Mouse (Mus musculus): ENCODE results near the gene Gm17067. TPM values are rescaled to one million over a fixed set of nuclear protein-coding genes. Genes with fewer than 3 reads are reported as not detected.
"Not testable (repeated sequence)": the region's sequence is repeated elsewhere in the genome, so short reads cannot be mapped to it uniquely, and the experiment has no call there.

The Gm17067 gene
- total RNA-seq (2022) = under 1 TPM in 2 of 4 experiments, not detected in 2; 0.08 to 0.15 TPM

- not testable (repeated sequence) for DNase-seq
These were observed at the start of gene Gm17067 for GRCm38 (mm10) chr7:42726917-42727316. Gene Gm17067, minus strand, starts transcription at chr7:42727017.

GRCm38 (mm10) chr7:42749836-42750235 is 23.0 kb upstream of the Gm17067 start:
- DNase-seq = no peak

GRCm38 (mm10) chr7:42738536-42739210 is 11.9 kb upstream of the Gm17067 start:
- DNase-seq = no peak

GRCm38 (mm10) chr7:42693251-42693650 is 33.6 kb downstream of the Gm17067 start:
- DNase-seq = peak; percentile 2

GRCm38 (mm10) chr7:42692362-42693158 is 34.3 kb downstream of the Gm17067 start, which contains the start of gene Zfp975:
Gene Zfp975, minus strand, starts transcription at chr7:42692742.
- peak; percentile 83 for DNase-seq

GRCm38 (mm10) chr7:42680081-42680480 is 46.7 kb downstream of the Gm17067 start:
- not testable (repeated sequence) for DNase-seq

GRCm38 (mm10) chr7:42679646-42680045 is 47.2 kb downstream of the Gm17067 start:
- not testable (repeated sequence) for DNase-seq

- not testable (repeated sequence) for DNase-seq
These were observed 66.7 kb downstream of the Gm17067 start for GRCm38 (mm10) chr7:42660140-42660539.

Other genes with a start within 250 kb of the Gm17067 start
- gene Zfp141, start 221.3 kb downstream of the Gm17067 start, total RNA-seq (2022) = 10 to 100 TPM; 14.7 to 28.4 (median 20.0) TPM
- gene Gm21028, start 148.4 kb downstream of the Gm17067 start, total RNA-seq (2022) = not detected
- 1 to 10 TPM; 1.0 to 4.0 (median 1.5) TPM for gene Zfp977, start 134.5 kb downstream of the Gm17067 start, total RNA-seq (2022)
- 1 to 10 TPM; 5.2 to 8.0 (median 7.0) TPM for gene Zfp976, start 84.4 kb downstream of the Gm17067 start, total RNA-seq (2022)
- 10 to 100 TPM in 1 of 4 experiments, 1 to 10 TPM in 3; 5.0 to 10.2 (median 6.4) TPM for gene Zfp975, start 34.3 kb downstream of the Gm17067 start, total RNA-seq (2022)
- not detected for gene Vmn2r62, start 66.5 kb upstream of the Gm17067 start, total RNA-seq (2022)
- under 1 TPM; 0.07 to 0.59 (median 0.33) TPM for gene Gm2381, start 140.2 kb upstream of the Gm17067 start, total RNA-seq (2022)
- gene Vmn2r63, start 206.8 kb upstream of the Gm17067 start, total RNA-seq (2022) = not detected

Data from adrenal gland, adult 8-10 months (tissue).